Mouse (Mus musculus) C2C12 (cell line): Measurements from ENCODE around the gene Dis3. TPM values are rescaled to one million over a fixed set of nuclear protein-coding genes. Genes with fewer than 3 reads are reported as not detected.

ENCODE experiments used
- H3K27me3 ChIP-seq: one replicate; pipeline ENCODE4 v1.6.1; 2011; ENCODE audit not compliant: control insufficient read depth, insufficient read depth, insufficient read length
- H3K36me3 ChIP-seq: one replicate; pipeline ENCODE4 v1.6.1; 2011; ENCODE audit not compliant: control insufficient read depth, insufficient read depth
- H3K4me3 ChIP-seq: one replicate; pipeline ENCODE4 v1.5.1; 2011; ENCODE audit warnings: mild to moderate bottlenecking, control low read depth; ENCODE audit not compliant: poor library complexity, insufficient read depth, severe bottlenecking
- H3K79me2 ChIP-seq: one replicate; pipeline ENCODE4 v1.6.1; 2011; ENCODE audit not compliant: control insufficient read depth, insufficient read depth
- H3K79me3 ChIP-seq: one replicate; pipeline ENCODE4 v1.6.1; 2011; ENCODE audit warnings: low read depth, control low read depth
- H3ac ChIP-seq: one replicate; pipeline ENCODE3; 2011; ENCODE audit warnings: low read depth; ENCODE audit not compliant: control insufficient read depth, insufficient read length
- CEBPB ChIP-seq: IDR thresholded peaks from one replicate; pipeline ENCODE4 v1.6.1; 2011; ENCODE audit warnings: low read depth, mild to moderate bottlenecking, control low read depth, moderate library complexity
- CTCF ChIP-seq: IDR thresholded peaks from one replicate; pipeline ENCODE4 v1.5.1; 2011; ENCODE audit not compliant: control insufficient read depth, insufficient read depth, insufficient read length
- FOSL1 ChIP-seq: IDR thresholded peaks from one replicate; pipeline ENCODE4 v1.8.0; 2011; ENCODE audit warnings: mild to moderate bottlenecking, low read length; ENCODE audit not compliant: poor library complexity, insufficient read depth, severe bottlenecking
- MAX ChIP-seq: IDR thresholded peaks from one replicate; pipeline ENCODE4 v1.6.1; 2011; ENCODE audit warnings: mild to moderate bottlenecking, control low read depth
- MYOD1 ChIP-seq: IDR thresholded peaks from one replicate; pipeline ENCODE4 v1.6.1; 2011; ENCODE audit warnings: low read depth; ENCODE audit not compliant: control insufficient read depth, insufficient read length
- MYOG ChIP-seq: IDR thresholded peaks from one replicate; pipeline ENCODE4 v1.6.1; 2011; ENCODE audit not compliant: control insufficient read depth, insufficient read length; ENCODE audit errors: extremely low read depth
- USF1 ChIP-seq: IDR thresholded peaks from one replicate; pipeline ENCODE4 v1.6.1; 2011; ENCODE audit warnings: low read depth, mild to moderate bottlenecking, control low read depth, moderate library complexity
- polyA plus RNA-seq: library from polyadenylated mRNA; unstranded; fragments of >200 nt; fragmentation: generic; extraction: Trizol; gene quantifications from one replicate; pipeline ENCODE4 v1.2.1, GENCODE M21; 2012; ENCODE audit warnings: missing spikeins

Gene Dis3
- polyA plus RNA-seq, 1 experiment, result 19.3 TPM

- H3K79me3 ChIP-seq, result peaks cover 9% of the 10 kb centered on the region
- TF ChIP-seq MYOG (no peak), CEBPB (no peak), USF1 (no peak), MYOD1 (no peak), FOSL1 (no peak), CTCF (no peak), MAX (no peak)
Measured at GRCm38 (mm10) chr14:99032596-99032995, 67.0 kb downstream of the Dis3 start.

GRCm38 (mm10) chr14:99031337-99031873 is 68.2 kb downstream of the Dis3 start:
- Histone ChIP-seq H3K27me3 (no peaks in the 10 kb centered on the region), H3K4me3 (no peak overlapping the region), H3K36me3 (peaks cover 32% of the 10 kb centered on the region), H3K79me3 (peaks cover 4% of the 10 kb centered on the region), H3K79me2 (no peaks in the 10 kb centered on the region), H3ac (no peak overlapping the region)
- TF ChIP-seq CTCF (no peak), USF1 (no peak), MYOD1 (no peak), MAX (no peak), FOSL1 (no peak), CEBPB (no peak), MYOG (no peak)

More at GRCm38 (mm10) chr14:99032596-99032995, 67.0 kb downstream of the Dis3 start:
- Histone ChIP-seq H3K4me3 (no peak overlapping the region), H3K36me3 (peaks cover 38% of the 10 kb centered on the region), H3K79me2 (peaks cover 7% of the 10 kb centered on the region), H3ac (no peak overlapping the region), H3K27me3 (no peaks in the 10 kb centered on the region)

- Histone ChIP-seq H3K79me3 (no peaks in the 10 kb centered on the region), H3K79me2 (no peaks in the 10 kb centered on the region), H3K36me3 (peaks cover 18% of the 10 kb centered on the region), H3K4me3 (no peak overlapping the region), H3K27me3 (no peaks in the 10 kb centered on the region), H3ac (no peak overlapping the region)
- no peak for TF ChIP-seq MYOG
- TF ChIP-seq MYOD1, result no peak
- no peak for TF ChIP-seq USF1
- no peak for TF ChIP-seq FOSL1
- no peak for TF ChIP-seq MAX
- no peak for TF ChIP-seq CTCF
- TF ChIP-seq CEBPB, result no peak
Measured at GRCm38 (mm10) chr14:99029987-99030386, 69.6 kb downstream of the Dis3 start.

Other genes with a start within 250 kb of the Dis3 start
- 7.1 TPM for gene Rpl36a-ps1, start 105.5 kb downstream of the Dis3 start, polyA plus RNA-seq
- 9.7 TPM for gene Mzt1, start 53.6 kb downstream of the Dis3 start, polyA plus RNA-seq
- gene Bora, start 53.5 kb downstream of the Dis3 start, polyA plus RNA-seq, result 10.5 TPM
- 2.5 TPM for gene Pibf1, start 346 bp downstream of the Dis3 start, polyA plus RNA-seq
- gene Klf5, start 198.9 kb upstream of the Dis3 start, polyA plus RNA-seq, result 26.7 TPM